Mouse (Mus musculus) erythroblast, embryonic 14.5 days (primary cell): ENCODE results near the gene Tubg1.

Source experiments
- GATA1 ChIP-seq: IDR thresholded peaks from 2 replicates; pipeline ENCODE4 v1.6.1; 2012; ENCODE audit warnings: low read length, inconsistent platforms, mixed read lengths
- TAL1 ChIP-seq: IDR thresholded peaks from 3 replicates; pipeline ENCODE4 v1.6.1; 2012; ENCODE audit warnings: low read length, inconsistent platforms, mixed read lengths

GRCm38 (mm10) chr11:101169301-101170107 is 49.8 kb downstream of the Tubg1 start:
- no peak for TF ChIP-seq GATA1
- TF ChIP-seq TAL1: no peak
